Mouse (Mus musculus) heart, embryonic 11.5 days (tissue): ENCODE results near the gene Tmc1. TPM values are rescaled to one million over a fixed set of nuclear protein-coding genes. Genes with fewer than 3 reads are reported as not detected.

Experiments used
- polyA plus RNA-seq: library from polyadenylated mRNA; unstranded; fragments of >200 nt; fragmentation: Nextera tagmentation; extraction: Ambion mirVana; gene quantifications from 2 replicates; pipeline ENCODE4 v1.2.1, GENCODE M21; 2014

Gene Tmc1
- polyA plus RNA-seq, 1 experiment from 2014 or later = 0.16 TPM

Other genes with a start within 250 kb of the Tmc1 start
- 0.65 and 0.70 TPM in 2 replicates for gene Aldh1a7, start 226.6 kb downstream of the Tmc1 start, polyA plus RNA-seq